Mouse (Mus musculus): ENCODE measurements around the gene Shld1.

The Shld1 gene

DNA sequence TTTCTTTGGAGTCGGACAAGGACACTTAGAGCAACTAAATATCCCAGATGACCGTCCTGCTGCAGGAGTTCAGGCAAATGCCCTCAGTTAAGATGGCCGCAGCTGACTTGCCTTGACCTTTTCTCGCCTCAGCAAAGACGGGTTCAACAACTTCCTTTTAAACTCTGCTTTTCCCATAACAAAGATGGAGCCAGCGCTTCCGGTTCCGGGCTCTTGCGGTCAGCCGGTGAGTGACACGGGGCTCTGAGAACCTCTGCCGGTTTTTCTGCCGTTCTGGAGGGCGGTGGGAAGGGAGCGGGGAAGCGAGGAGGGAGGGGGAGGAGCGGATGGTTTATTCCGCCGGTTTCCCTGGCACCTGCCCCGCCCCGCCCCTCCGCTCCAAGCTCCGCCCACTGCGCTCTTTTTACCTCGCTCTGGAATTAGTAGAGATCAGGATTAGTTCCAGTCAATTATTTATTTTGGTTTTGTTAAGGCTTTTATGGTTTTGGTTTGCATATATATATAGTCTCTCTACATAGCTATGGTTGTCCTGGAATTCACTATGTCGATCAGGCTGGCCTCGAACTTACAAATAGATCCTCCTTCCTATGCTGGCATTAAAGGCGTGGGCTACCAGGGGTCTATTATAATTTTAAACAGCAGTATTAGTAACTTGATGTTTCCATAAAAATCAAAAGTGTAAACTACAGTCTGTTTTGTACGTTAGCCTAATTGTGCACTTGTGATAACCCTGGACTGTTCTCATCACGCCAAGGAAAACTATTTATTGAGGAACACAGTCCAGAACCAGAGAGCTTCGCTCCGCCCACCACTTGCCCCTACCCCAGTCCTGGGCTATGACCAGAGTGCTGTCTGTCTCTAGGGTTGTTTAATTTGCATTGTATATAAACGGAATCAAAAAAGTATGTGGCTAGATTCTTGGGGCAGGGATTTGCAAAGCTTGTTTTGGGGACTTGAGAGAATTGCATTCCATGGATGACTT lies at the start of gene Shld1:
Gene Shld1, plus strand, starts transcription at position 176 of the 982 bp plus-strand sequence.
- DNase-seq = peak; percentile 88 to 91

DNA sequence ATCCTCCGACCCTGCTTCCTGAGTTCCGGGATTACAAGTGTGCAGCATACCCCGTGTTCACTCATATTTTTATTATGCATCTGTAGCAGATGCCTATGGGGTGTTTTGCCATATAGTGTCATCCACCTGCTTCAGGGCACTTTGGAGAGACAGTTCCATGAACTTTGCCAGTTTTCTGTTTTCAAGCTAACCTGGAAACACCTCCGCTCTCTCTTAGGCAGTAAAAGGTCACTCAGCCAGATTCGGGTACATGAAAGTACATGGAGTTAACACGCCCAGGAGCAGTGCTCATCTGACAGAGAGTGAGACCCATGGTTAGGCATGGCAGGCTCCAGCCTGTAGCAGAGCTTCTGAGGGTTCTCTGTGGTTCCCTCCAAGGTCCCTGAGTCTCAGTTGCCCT lies 48.4 kb upstream of the Shld1 start:
- no peak for DNase-seq

DNA sequence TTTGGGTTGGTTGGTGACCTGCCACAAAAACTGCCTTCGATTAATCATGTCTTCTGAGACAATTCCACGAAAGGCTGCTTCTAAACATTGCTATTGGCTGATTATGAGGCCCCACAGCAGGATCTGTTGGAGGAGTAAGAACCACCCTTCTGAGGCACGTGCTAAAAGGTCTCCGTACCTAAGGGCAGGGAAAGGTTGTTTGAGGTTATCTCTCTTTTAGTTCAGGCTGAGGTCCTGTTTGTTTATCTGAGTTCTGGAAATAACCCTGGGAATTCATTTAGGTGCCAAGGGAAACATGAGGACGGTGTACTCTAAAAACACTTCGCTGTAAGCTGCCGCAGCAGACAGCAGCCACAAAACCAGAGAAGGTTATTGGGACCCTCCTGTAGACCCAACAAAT lies 47.4 kb upstream of the Shld1 start:
- no peak for DNase-seq

DNA sequence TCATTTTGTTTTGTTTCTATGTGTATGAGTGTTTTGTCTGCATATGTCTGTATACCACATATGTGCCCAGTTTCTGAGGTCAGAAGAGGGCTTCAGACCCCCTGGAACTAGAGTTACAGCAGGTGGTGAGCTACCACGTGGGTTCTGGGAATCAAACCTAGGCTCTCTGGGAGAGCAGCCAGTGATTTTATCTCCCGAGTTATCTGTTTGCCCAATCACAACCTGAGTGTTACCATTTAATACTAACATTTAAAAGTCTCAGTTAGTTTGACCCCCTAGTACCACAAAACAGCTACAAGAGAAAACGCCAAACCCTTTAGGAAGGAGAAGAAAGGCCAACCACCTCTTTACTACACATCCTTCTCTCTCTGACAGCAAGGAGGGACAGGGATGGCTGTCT lies 45.5 kb upstream of the Shld1 start:
- DNase-seq = no peak

DNA sequence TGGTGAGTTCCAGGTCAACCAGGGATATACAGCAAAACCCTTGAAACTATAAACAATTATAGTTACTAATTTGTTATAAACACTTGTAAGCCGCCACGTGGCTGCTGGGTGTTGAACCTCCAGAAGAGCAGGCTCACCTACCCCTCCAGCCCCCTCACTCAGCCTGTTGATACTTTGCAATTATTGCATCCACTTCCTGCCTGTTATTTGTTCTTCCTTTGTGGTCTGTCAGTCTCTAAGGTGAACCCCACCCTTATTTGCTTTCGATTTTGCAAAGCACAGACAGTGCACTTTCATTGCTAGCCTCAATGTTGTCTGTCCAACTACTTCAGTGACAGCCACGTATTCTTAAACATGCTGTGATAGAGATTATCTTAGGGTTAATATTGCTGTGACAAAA lies 43.6 kb upstream of the Shld1 start:
- no peak for DNase-seq

DNA sequence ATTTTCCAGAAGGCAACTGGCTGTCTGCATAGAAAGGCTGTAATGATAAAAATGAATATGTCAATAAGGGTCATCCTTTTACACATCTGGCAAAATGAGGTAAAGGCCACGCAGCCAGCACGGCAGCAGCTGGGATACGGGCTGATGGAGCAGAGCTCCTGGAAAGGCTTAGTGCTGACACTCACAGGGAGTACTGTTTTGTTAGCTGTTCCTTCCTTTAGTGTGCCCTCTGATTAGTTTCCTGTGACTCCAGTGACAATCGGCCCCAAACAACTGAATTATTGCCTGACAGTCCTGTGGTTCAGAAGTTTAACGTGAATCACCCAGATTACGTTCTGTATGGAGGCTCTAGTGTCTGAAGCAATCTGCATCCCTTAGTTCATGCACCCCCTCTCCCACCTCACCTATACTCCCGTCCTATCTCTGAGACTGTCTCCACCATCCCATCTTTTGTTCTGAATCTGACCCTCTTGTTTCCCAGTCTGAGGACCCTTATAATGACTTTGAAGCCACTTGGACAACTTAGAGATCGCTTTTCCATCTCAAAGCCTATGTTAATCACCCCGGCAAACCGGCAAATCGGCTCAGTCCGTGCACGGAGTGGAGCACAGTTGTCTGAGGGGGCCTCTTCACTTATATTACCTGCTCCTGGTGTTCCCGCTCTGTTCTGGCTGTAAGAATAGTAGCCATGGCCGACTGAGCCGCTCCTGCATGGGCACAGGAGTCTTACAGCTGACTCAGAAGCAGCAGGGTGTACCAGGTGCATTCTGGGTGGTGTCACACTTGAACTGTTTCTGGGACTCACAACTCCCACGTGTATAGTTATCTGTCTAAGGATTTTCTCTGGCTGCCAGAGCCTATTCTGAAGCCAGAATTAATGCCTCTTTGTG lies 39.6 kb upstream of the Shld1 start:
- no peak for DNase-seq

DNA sequence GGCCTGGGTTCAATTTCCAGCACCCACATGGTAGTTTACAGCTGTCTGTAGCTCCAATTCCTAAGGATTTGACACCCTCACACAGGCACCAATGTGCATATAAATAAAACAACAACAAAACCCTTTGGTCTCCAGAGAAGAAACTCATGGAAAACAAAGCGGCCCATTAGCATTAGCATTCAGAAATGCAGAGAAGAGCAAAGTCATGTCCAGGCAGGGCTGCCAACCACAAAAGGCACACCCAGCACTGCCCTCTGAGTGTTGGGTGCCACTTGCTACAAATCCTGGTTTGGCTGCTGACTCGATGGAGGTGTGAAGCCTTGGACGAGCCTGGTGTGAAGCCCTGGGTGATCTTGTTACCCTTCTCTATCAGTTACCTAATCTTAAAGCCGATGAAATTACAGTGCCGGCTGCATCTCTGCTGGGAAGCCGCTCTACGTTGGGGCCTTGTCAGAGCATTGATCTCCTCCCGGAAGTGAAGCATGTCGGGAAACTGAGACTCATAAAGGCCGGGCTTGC lies 37.3 kb upstream of the Shld1 start:
- DNase-seq = no peak

DNA sequence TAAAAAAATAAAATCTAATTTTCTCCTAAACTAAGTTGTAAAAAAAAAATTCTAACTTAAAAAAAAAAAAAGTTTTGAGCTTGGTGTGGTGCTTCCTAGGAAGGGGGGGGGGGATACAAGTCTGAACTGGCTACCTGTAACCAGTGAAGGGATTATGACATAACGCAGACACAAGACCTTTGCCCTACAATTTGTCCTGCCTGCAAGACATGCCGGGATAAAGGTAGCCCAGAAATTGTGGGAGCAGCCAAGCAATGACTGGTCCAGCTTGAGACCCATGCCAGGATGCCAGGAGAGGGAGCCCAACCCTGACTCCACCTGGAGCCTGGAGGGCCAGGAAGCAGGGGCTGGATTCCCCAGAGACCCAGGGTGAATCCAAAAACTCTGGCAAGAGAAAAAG lies 36.2 kb upstream of the Shld1 start:
- no peak for DNase-seq

DNA sequence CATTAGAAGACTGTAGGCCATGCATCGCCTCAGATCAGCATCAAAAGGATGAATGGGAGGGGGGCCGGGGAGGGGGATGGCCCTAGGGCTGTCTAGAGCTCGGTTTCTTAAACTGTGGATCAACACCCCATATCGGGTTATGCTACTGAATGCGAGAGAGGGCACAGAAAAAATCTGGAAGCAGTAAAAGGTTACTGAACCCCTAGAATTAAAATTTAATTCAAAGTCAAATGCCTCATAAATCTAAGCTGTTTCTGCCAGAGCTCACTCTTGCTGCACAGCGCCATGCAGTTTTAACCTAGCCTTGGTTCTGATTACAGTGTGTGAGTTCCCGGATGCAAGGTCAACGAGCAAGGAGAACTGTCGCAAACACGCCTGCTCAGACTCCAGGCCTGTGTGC lies 34.3 kb upstream of the Shld1 start:
- DNase-seq = no peak

DNA sequence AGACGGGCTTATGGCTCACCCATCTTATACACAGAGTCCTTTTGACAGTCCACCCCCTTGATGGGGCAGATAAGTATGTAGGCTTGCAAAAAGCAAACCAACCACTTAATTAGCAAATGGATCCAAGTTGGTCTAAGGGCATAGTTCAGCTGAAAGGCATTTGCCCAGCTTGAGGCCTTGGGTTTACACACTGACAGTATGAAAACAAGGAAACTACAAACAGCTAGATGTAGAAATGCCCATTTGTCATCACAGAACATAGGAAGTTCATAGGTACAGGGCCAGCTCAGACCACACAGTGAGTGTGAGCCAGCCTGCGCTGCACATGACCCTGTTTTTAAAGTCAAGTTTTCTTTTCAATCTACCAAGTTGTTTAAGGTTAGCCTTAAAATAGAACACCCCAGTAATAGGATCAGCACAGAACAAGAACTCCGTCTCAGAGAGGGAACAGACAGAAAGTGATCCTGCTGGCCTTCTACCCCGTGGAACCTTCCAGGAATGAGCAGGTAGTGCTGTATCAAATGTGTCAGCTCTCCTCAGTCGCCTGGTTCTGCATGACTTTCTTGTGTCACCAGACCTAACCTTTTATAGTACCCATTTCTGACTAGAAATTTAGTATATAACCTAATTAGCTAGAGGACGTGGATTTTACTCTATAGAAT lies 31.8 kb upstream of the Shld1 start:
- DNase-seq = no peak

DNA sequence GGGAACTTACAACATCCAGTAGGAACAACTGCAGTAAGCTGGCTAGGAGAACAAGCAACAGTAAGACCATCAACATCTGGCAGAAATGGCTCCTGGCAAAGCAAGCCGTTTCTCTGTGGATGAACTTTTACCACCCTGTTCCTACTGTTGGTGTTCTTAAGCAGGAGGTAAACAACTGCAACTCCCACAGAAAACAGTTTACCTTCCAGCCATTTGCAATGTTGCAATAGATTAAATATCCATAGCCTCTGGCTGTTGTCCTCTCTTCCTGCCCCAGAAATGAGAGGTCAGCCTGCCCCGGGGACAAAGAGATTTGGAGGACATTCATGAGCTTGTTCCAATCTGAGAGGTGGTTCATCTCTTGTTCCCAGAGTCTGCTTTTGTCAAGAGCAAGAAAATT lies 29.5 kb upstream of the Shld1 start:
- no peak for DNase-seq

DNA sequence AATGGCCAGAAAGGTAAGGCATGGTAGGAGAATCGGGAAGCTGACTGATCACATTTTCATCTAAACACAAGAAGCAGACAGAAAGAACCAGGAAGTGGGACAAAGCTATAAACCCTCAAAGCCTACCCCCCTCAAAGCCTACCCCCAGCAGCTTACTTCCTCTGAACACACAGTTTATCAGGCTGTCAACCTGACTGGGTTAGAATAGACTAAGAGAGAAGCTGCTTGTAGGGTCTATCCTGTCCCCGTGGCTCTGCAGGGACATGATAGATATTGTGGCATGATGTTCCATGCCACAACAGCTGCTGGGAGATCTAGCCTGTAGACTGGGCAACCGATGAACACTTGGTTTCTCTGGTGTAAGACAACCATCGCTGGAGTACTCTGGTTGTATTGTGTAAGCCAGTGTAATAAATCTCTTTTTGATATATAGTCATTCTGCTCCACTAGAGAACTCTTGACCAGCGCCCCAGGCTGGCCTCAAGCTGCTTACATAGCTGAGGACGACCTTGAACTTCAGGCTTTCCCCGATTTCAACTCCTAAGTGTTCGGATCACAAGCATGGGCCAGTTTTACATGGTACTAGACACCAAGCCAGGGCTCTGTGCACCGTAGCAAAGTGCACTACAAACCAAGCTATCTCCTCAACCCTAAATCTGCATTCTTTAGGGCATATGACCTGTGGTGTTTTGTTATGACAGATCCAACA lies 28.2 kb upstream of the Shld1 start:
- DNase-seq = no peak

DNA sequence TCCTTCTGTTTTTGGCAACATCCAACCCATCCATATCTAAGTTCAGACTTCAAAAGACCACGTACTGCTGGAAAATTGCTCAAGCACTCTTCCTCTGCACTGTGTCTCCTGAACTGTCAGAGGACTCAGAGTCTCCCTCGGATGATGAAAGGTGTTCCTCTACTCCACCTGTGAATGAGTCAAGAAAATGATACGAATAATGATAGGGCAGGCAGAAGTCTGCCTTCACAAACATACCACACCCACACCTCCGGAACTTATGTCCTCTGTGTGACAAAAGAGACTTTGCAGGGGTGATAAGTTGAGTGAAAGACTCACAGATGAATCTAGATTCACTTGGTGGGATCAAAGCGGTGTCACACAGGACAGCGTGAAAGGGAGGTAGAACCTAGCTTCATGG lies 17.6 kb upstream of the Shld1 start:
- DNase-seq = no peak

DNA sequence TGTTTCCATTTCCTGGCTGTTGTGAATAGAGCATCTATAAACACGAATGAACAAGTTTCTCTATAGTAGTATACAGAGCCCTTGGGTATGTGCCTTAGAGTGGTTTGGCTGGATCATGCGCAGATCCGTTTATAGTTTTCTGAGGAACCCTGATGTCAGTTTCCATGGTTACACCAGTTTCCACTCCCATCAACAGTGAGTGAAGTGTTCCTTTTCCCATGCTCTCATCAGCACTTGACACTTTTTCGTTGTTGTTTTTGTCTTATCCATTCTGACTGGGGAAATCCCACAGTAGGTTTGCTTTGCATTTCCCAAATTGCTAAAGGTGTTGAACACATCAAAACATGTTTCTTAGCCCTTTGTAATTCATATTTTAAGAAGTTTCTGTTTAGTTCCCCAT lies 16.4 kb upstream of the Shld1 start:
- DNase-seq = no peak

DNA sequence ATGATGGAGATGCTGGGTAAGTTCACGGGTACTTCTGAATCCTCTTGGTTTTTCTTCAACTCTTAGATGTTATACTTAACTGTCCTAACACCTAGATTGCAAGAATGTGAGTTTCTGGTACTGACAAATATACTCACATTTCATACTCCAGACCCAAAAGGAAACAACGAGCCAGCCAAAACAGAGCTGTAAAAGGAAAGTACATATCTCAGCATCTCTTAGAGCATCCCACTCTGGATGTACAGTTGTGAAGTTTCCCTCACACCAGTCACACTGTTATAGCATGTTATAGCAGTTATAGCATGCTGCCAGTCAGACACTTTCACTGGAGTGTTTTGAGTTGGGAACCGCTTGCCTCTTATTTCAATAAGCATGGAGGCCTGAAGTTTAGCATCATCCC lies 14.6 kb upstream of the Shld1 start:
- no peak for DNase-seq

DNA sequence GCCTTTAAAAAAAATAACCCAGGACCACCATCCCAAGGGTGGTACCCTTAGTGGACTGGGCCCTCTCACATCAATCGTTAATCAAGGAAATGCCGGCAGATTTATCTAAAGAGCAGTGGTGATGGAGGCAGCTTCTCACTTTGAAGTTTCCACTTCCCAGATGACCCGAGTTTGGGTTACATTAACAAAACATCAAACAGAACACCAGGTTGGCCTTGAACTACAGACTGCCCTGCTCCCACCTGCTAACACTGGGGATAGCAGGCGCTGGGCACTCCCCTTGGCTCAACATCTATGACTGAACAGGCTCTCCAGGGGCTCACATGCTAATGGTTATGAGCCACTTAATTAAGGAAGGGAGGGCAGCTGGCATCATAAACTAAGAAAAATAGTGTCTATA lies 10.6 kb upstream of the Shld1 start:
- DNase-seq = no peak

DNA sequence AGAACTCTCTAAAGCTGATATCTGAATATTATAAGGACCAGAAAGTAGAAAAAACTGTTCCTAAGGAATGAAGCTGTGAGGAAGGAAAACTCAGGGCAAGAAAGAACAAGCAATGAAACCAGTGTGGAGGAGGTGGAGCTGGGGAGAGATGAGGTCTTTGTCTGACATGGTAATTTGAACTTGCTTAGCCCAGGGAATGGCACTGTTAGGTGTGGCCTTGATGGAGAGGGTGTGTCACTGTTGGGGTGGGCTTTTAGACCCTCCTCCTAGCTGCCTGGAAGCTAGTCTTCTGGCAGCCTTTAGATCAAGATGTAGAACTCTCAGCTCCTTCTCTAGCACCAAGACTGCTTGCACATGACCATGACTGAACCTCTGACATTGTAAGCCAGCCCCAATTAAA lies 1.7 kb upstream of the Shld1 start:
- DNase-seq = no peak

DNA sequence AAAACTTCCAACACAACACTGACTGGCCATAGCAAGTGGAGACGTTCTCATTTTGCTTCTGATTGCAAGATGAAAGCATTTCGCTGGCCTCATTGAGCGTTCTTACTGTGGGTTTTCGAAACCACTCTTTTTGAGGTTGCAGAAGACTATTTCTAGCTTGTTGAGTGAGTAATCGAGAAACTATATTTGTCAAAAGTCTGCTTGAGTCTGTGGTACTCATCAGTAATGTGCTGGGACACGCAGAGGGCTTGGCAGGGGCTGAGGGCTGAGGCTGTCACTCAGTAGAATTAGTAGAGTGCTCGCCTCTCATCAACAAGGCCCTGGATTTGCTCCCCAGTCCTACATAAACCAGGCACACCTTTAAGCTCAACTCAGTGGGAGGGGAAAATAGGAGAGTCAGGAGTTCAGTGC lies 1.9 kb downstream of the Shld1 start:
- DNase-seq = no peak

DNA sequence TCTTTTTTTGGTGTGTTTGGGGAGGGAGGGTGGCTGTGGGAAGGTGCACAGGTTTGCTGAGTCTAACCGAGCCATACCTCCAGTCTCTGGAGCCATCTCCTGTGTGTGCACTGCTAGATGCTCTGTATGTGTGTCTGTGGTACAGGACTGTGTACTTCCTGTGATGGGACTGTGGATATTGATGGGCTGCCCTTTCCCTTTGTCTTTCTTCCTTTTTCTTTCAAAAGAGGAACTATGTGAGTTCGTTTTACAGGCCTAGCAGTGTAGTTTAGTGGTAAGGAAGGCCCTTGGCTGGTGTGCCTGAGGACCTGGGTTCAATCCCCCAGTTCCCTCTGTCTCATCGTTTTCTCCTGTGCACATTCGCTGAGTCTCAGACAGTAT lies 2.4 kb downstream of the Shld1 start:
- no peak for DNase-seq

DNA sequence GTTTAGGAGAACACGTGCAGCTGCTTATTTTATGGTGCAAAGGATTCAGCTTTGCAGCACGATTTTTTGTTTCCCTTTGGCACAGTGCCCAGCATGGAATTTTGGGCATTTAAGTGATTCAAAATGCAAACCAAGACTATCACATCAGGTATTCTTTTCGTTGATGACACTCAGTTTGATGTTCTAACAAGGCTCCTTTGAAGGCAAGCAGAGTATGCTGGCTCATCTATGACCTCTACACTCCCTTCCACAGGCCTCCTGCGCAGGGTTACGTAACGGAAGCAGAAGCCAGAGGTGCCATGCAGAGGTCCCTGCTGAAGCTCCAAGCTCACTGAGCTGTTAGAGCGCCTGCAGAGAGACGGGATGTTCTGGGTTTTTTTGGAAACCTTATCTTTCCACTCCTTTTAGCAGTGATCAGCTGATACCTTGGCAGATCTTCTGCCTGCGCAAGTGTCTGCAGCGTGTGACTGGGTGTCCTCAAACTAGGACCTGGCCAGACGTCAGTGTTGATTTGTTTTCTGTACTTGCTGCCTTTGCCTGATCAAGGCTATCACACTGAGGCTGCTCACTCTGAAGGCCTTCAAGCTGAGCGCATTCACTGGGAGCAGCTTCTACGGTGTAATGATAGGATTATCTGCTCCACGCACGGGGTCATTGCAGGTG lies 3.0 kb downstream of the Shld1 start:
- DNase-seq = peak; percentile 22 to 28

DNA sequence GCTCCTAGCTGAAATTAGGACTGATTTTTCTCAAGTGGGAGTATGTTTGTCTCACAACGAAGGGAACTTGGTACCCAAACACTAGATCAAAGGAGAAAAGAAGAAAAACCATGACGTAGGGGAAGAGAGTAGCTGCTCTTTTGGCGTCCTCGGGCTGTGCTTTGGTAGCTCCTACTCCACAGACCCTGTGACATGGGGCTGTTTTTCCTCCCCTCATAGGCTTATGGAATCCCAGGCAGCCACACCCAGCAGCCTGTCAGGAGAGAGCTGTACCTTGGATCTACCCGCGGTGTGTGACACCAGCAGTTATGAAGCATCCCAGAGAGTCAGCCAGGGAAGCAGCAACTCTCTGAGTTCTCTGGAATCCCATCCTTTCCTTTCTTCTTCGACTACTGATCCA lies 5.0 kb downstream of the Shld1 start:
- no peak for DNase-seq

DNA sequence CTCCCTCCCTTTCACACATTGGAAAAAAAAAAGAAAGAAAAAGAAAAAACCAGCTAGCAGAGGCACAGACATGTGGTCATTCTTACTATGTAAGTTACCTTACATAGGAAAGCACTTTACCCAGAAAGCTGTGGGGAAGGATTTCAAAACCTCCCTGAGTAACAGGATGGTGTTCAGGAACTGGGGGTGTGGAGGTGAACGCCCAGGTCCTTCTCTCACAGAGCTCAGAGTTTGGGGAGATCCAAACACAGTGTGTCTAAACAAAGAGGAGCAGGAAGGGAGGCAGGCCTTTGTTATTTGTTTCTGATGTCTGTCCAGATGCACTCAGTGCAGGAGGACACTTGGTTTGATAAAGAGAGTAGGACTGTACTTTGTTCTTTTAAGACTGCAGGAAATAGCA lies 5.6 kb downstream of the Shld1 start:
- DNase-seq = no peak

All from cerebellum, postnatal 36 days (tissue).